Mouse (Mus musculus) forebrain, embryonic 10.5 days (tissue): ENCODE measurements around the gene Tbc1d14. TPM values are rescaled to one million over a fixed set of nuclear protein-coding genes. Genes with fewer than 3 reads are reported as not detected.

Experiments
- DNase-seq: peaks from one replicate; pipeline ENCODE4 v3.0.0-alpha.2; 2017; ENCODE audit warnings: low spot score; ENCODE audit errors: extremely low spot score
- H3K27ac ChIP-seq: fragments of 300-500 bp; sonication (generic); 2 replicates; pipeline ENCODE4 v1.5.1; 2016; ENCODE audit warnings: mild to moderate bottlenecking
- H3K27me3 ChIP-seq: fragments of 300-500 bp; sonication (generic); 2 replicates; pipeline ENCODE4 v1.6.1; 2016; ENCODE audit warnings: mild to moderate bottlenecking; ENCODE audit not compliant: poor library complexity, severe bottlenecking
- H3K36me3 ChIP-seq: fragments of 300-500 bp; sonication (generic); replicated peaks from 2 replicates; pipeline ENCODE4 v1.6.1; 2016; ENCODE audit warnings: mild to moderate bottlenecking, moderate library complexity
- H3K4me1 ChIP-seq: fragments of 300-500 bp; sonication (generic); 2 replicates; pipeline ENCODE4 v1.6.1; 2016
- H3K4me3 ChIP-seq: fragments of 300-500 bp; sonication (generic); 2 replicates; pipeline ENCODE4 v1.5.1; 2016; ENCODE audit warnings: mild to moderate bottlenecking, moderate library complexity
- H3K9me3 ChIP-seq: fragments of 300-500 bp; sonication (generic); 2 replicates; pipeline ENCODE4 v1.6.1; 2016; ENCODE audit warnings: mild to moderate bottlenecking, moderate library complexity
- WGBS: fragments of 180-500 bp; shearing (Covaris S2); methylation state at CpG from one replicate; pipeline ENCODE4 v1.1.7; 2016; 5-methylcytosine and 5-hydroxymethylcytosine counted together
- polyA plus RNA-seq: library from polyadenylated mRNA; unstranded; fragments of >200 nt; fragmentation: Nextera tagmentation; extraction: Ambion mirVana; gene quantifications from 2 replicates; pipeline ENCODE4 v1.2.1, GENCODE M21; 2016

Tbc1d14 gene
- polyA plus RNA-seq, 1 experiment from 2014 or later: 38.9 TPM

DNA sequence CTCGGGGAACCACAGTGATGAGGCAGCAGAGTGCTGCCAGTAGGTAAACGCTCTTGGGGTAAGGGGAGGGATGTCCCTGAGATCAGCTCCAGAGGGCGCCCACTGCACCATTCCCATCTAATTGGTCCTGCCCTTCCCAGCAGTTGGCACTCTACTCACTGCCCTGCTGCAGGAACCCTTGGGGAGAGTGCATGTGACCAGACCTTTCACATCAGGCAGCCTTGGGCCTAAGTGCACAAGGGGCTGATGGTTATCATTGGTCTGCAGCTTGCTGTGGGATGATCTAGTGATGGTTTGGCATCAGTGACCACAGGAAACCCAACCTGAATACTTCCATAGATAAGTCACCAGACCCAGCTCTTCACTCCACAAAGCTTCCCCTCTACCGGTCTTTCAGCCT lies 4.6 kb upstream of the Tbc1d14 start:
- no peak overlapping the region for H3K27ac ChIP-seq
- 0 out of 2 replicates have a peak, but pooled peaks cover 3% of the 10 kb centered on the region for H3K4me1 ChIP-seq
- no peaks in the 10 kb centered on the region for H3K9me3 ChIP-seq

DNA sequence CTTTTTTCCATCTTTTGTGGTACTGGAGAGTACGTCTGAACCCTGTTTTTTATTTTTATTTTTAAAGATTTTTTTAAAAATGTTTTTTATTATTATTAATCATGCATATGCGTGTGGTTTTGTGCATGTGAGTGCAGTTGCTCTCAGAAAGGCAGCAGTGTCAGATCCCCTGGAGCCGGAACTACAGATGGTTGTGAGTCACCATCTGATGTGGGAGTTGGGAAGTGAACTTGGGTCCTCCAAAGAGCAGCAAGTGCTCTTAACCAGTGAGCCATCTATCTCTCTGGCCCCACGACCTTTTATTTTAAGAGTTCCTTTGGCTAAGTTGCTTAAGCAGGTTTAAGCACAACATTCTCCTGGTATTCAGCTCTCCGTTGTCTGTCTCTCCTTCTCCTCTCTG lies 3.1 kb upstream of the Tbc1d14 start:
- no peaks in the 10 kb centered on the region for H3K9me3 ChIP-seq

More for the DNA sequence above, 4.6 kb upstream of the Tbc1d14 start:
- no peaks in the 10 kb centered on the region for H3K27me3 ChIP-seq
- 28% methylated on average over 4 of the region's 4 CpGs for WGBS
- peaks cover 40% of the 10 kb centered on the region for H3K36me3 ChIP-seq
- no peak overlapping the region for H3K4me3 ChIP-seq
- no peak for DNase-seq

DNA sequence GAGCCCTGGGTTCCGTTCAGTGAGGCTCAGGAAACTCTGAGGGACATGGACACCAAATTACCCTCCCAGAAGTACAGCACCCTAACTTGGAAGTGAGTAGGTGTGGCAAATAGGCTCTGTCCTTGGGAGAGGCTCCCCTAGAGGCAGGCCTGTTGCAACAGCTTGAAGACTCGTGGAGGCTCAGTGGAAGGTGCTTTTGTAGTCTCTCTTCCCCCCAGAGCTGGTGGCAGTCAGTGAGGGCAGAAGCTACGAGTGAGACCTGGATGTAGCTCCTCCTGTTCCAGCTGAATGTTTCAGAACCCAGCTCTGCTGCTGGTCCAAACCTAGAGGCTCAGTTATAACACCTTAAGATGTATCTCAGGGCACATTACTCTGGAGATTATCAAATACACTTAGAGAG lies 2.0 kb upstream of the Tbc1d14 start:
- Histone ChIP-seq H3K36me3 (peaks cover 15% of the 10 kb centered on the region), H3K27me3 (no peaks in the 10 kb centered on the region), H3K4me1 (0 out of 2 replicates have a peak, but pooled peaks cover 3% of the 10 kb centered on the region), H3K27ac (no peak overlapping the region), H3K4me3 (no peak overlapping the region), H3K9me3 (no peaks in the 10 kb centered on the region)
- 41% methylated on average over 3 of the region's 3 CpGs for WGBS
- no peak for DNase-seq

More for the DNA sequence above, 3.1 kb upstream of the Tbc1d14 start:
- 0 out of 2 replicates have a peak, but pooled peaks cover 3% of the 10 kb centered on the region for H3K4me1 ChIP-seq
- no peaks in the 10 kb centered on the region for H3K27me3 ChIP-seq
- H3K27ac ChIP-seq: no peak overlapping the region
- WGBS: 80% methylated on average over 5 of the region's 5 CpGs
- H3K36me3 ChIP-seq: peaks cover 26% of the 10 kb centered on the region
- DNase-seq: no peak
- no peak overlapping the region for H3K4me3 ChIP-seq

DNA sequence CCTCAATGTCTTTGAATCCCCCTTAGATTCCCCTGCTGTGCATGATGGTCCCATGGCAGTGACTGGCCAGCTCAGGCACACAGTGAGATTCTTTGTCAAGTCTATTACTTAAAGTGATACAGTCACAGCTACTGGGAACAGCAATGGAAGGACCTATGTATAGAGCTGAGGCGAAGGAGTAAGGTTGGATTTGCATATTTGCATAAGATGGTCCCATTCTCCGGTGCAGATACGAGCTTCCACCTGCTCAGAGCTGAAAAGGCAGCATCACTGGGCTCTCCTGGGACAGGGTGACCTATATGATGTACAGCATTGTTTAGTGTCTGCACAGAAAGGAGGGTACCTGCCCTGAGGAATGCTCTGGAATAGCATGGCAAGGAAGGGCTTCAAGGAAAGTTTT lies 1.3 kb upstream of the Tbc1d14 start:
- no peak overlapping the region for H3K4me3 ChIP-seq
- 79% methylated on average over 3 of the region's 3 CpGs for WGBS

GRCm38 (mm10) chr5:36590499-36590920 lies 2.6 kb downstream of the Tbc1d14 start:
- Histone ChIP-seq H3K4me1 (0 out of 2 replicates have a peak, but pooled peaks cover 3% of the 10 kb centered on the region), H3K36me3 (no peaks in the 10 kb centered on the region), H3K4me3 (no peak overlapping the region), H3K27me3 (no peaks in the 10 kb centered on the region), H3K9me3 (no peaks in the 10 kb centered on the region), H3K27ac (no peak overlapping the region)
- no peak for DNase-seq
- WGBS: 73% methylated on average over 5 of the region's 5 CpGs

More for the DNA sequence above, 1.3 kb upstream of the Tbc1d14 start:
- H3K9me3 ChIP-seq: no peaks in the 10 kb centered on the region
- H3K36me3 ChIP-seq: peaks cover 7% of the 10 kb centered on the region
- no peak overlapping the region for H3K27ac ChIP-seq
- 0 out of 2 replicates have a peak, but pooled peaks cover 3% of the 10 kb centered on the region for H3K4me1 ChIP-seq
- DNase-seq: no peak
- no peaks in the 10 kb centered on the region for H3K27me3 ChIP-seq

DNA sequence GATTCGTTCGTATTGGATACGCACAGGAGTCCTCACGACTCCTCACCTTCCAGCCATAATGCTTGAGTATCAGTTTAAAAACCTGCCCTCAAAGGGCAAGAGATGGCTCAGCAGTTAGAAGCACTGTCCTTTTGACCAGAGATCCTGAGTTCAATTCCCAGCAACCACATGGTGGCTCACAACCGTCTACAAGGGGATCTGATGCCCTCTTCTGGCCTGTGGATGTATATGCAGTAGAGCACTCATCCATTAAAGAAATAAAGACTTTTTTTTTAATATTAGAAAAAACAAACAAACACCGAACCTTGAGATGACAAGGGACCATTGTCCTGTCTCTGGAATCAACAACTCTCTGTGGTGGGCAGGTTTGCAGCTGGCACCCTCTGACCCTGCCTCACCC lies 8.8 kb downstream of the Tbc1d14 start:
- no peak overlapping the region for H3K27ac ChIP-seq
- H3K36me3 ChIP-seq: no peaks in the 10 kb centered on the region
- no peak overlapping the region for H3K4me3 ChIP-seq
- H3K9me3 ChIP-seq: no peaks in the 10 kb centered on the region
- H3K27me3 ChIP-seq: peaks cover 6% of the 10 kb centered on the region
- DNase-seq: no peak
- WGBS: 67% methylated on average over 6 of the region's 6 CpGs
- peaks cover 31% of the 10 kb centered on the region for H3K4me1 ChIP-seq

- Histone ChIP-seq H3K27ac (peak overlapping the region; percentile 93), H3K4me1 (peaks cover 28% of the 10 kb centered on the region)
- WGBS: under 1% methylated on average over 54 of the region's 54 CpGs
Observed at GRCm38 (mm10) chr5:36581924-36582642, 11.0 kb downstream of the Tbc1d14 start.

DNA sequence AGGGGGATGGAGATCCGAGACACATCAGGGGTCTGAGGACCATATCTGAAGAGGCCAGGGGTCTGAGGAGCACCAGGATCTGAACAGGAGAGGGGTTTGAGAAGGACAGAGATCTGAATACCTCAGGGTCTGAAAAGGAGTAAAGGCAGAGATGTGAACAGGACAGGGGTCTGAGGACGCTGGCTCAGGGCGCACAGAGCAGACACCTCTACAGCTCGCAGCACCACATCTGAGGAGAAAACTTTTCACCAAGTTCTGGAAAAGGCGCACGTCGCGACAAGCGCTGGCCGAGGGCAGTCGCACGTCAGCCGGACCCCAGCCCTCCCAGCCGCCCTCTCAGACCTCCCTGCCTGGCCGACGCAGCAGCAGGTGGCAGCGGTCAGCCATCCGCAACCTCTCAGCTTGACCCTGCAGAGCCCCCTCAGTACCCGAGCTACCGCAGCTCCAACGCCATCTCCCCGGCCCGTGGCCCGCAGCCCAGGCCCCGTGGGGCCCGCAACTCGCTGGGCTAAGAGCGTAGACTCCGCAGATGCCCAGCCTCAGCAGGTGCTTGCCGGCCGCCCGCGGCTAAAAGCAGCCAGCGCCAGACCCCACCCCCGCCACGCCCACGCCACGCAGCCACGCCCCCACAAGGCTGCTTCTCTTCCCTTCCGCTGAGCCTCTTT lies 11.7 kb downstream of the Tbc1d14 start:
- Histone ChIP-seq H3K9me3 (no peaks in the 10 kb centered on the region), H3K36me3 (no peaks in the 10 kb centered on the region), H3K27me3 (peaks cover 6% of the 10 kb centered on the region), H3K4me1 (peaks cover 28% of the 10 kb centered on the region), H3K27ac (peak overlapping the region; percentile 93), H3K4me3 (peak overlapping the region; percentile 78)
- WGBS: 2% methylated on average over 40 of the region's 40 CpGs
- DNase-seq: no peak

More at GRCm38 (mm10) chr5:36581924-36582642, 11.0 kb downstream of the Tbc1d14 start:
- Histone ChIP-seq H3K4me3 (peak overlapping the region; percentile 78), H3K36me3 (no peaks in the 10 kb centered on the region), H3K9me3 (no peaks in the 10 kb centered on the region), H3K27me3 (peaks cover 6% of the 10 kb centered on the region)
- DNase-seq: peak; percentile 99

- H3K27ac ChIP-seq: no peak overlapping the region
- H3K36me3 ChIP-seq: no peaks in the 10 kb centered on the region
- H3K9me3 ChIP-seq: no peaks in the 10 kb centered on the region
- no peak overlapping the region for H3K4me3 ChIP-seq
- WGBS: 82% methylated on average over 7 of the region's 7 CpGs
- DNase-seq: no peak
- H3K27me3 ChIP-seq: peaks cover 6% of the 10 kb centered on the region
- H3K4me1 ChIP-seq: peaks cover 34% of the 10 kb centered on the region
Observed at GRCm38 (mm10) chr5:36579967-36580366, 13.1 kb downstream of the Tbc1d14 start.

- WGBS: 95% methylated on average over 2 of the region's 2 CpGs
Observed at GRCm38 (mm10) chr5:36578982-36579381, 14.1 kb downstream of the Tbc1d14 start.

GRCm38 (mm10) chr5:36576457-36576856 lies 16.6 kb downstream of the Tbc1d14 start:
- 91% methylated on average over 3 of the region's 3 CpGs for WGBS
- Histone ChIP-seq H3K27me3 (peaks cover 6% of the 10 kb centered on the region), H3K4me3 (no peak overlapping the region), H3K36me3 (peaks cover 3% of the 10 kb centered on the region), H3K4me1 (peaks cover 42% of the 10 kb centered on the region), H3K27ac (no peak overlapping the region), H3K9me3 (no peaks in the 10 kb centered on the region)
- DNase-seq: no peak

More at GRCm38 (mm10) chr5:36578982-36579381, 14.1 kb downstream of the Tbc1d14 start:
- Histone ChIP-seq H3K27me3 (peaks cover 6% of the 10 kb centered on the region), H3K4me1 (peaks cover 44% of the 10 kb centered on the region), H3K4me3 (no peak overlapping the region), H3K9me3 (no peaks in the 10 kb centered on the region), H3K36me3 (no peaks in the 10 kb centered on the region), H3K27ac (no peak overlapping the region)
- DNase-seq: no peak

DNA sequence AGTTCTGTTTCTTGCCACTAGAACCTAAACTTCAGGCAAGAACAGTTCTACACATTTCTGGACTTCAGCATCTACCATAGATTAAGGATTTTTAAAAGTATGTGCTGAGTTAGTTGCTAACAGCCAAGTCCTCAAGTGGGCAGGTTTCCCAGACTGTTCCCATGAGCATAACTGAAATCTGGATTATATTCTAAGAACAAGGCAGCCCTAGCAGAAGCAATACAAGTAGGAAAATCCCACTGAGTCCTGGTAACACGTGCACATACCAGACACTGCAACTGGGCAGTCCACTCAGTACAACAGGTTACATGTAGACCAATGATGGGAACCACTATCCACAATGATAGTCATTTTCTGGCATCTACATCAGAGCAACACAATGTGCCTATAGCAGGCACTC lies 17.3 kb downstream of the Tbc1d14 start:
- H3K27ac ChIP-seq: no peak overlapping the region
- peaks cover 10% of the 10 kb centered on the region for H3K36me3 ChIP-seq
- H3K27me3 ChIP-seq: peaks cover 6% of the 10 kb centered on the region
- no peaks in the 10 kb centered on the region for H3K9me3 ChIP-seq
- 78% methylated on average over 1 of the region's 1 CpGs for WGBS
- H3K4me1 ChIP-seq: peaks cover 35% of the 10 kb centered on the region
- DNase-seq: no peak
- no peak overlapping the region for H3K4me3 ChIP-seq

- Histone ChIP-seq H3K36me3 (peaks cover 16% of the 10 kb centered on the region), H3K4me1 (peaks cover 29% of the 10 kb centered on the region), H3K27ac (no peak overlapping the region), H3K4me3 (no peak overlapping the region), H3K9me3 (no peaks in the 10 kb centered on the region), H3K27me3 (peaks cover 5% of the 10 kb centered on the region)
- no peak for DNase-seq
- 84% methylated on average over 3 of the region's 3 CpGs for WGBS
Observed at GRCm38 (mm10) chr5:36575227-36575626, 17.8 kb downstream of the Tbc1d14 start.
